Mouse (Mus musculus) ES-E14 (cell line): Measurements from ENCODE around the gene Tmem246.
A peak's percentile ranks its signal among the peaks of the same experiment; 100 is the strongest.

Experiments
- CHD2 ChIP-seq: IDR thresholded peaks from 2 replicates; pipeline ENCODE4 v1.6.1; 2014; ENCODE audit warnings: mild to moderate bottlenecking, low read depth, low read length, inconsistent platforms
- HCFC1 ChIP-seq: IDR thresholded peaks from 2 replicates; pipeline ENCODE4 v1.6.1; 2012; ENCODE audit warnings: low read length, inconsistent platforms, borderline replicate concordance; ENCODE audit not compliant: insufficient read depth
- MAFK ChIP-seq: IDR thresholded peaks from 2 replicates; pipeline ENCODE4 v1.6.1; 2014; ENCODE audit warnings: mild to moderate bottlenecking, low read depth, low read length, inconsistent platforms; ENCODE audit not compliant: insufficient read depth
- ZNF384 ChIP-seq: IDR thresholded peaks from 2 replicates; pipeline ENCODE4 v1.6.1; 2012; ENCODE audit warnings: low read depth, low read length, inconsistent platforms

- no peak for TF ChIP-seq MAFK
- peak; percentile 73; the same call in 1 of the 2 replicates for TF ChIP-seq CHD2
- TF ChIP-seq ZNF384: no peak
- peak; percentile 76 for TF ChIP-seq HCFC1
Observed at GRCm38 (mm10) chr4:49631319-49632138, 33.9 kb upstream of the Tmem246 start, which contains the start of gene Rnf20.
